Mouse (Mus musculus) cerebellum, postnatal 36 days (tissue): ENCODE measurements at regions not wholly inside any gene's neighbourhood (a gene's known extent, or its start where the extent isn't known, plus 50 kb on each side); places are given as distances from the start of the nearest gene placed in this dataset.

Experiments used
- DNase-seq, 2 experiments: peaks; one replicate each; pipeline ENCODE4 v3.0.0; 2021 to 2022; ENCODE audit warnings: mixed read lengths in 2 of 2

- DNase-seq: no peak
Observed at GRCm38 (mm10) chr15:62392839-62393238, 1452.1 kb downstream of the Gsdmc2 start.

GRCm38 (mm10) chr15:62392381-62392780 lies 1452.6 kb downstream of the Gsdmc2 start:
- DNase-seq: no peak

GRCm38 (mm10) chr15:62389431-62390105 lies 1455.4 kb downstream of the Gsdmc2 start:
- DNase-seq: no peak

GRCm38 (mm10) chr15:62382233-62382632 lies 1459.4 kb upstream of the A1bg start:
- DNase-seq: no peak

- no peak for DNase-seq
Observed at GRCm38 (mm10) chr15:62374641-62375040, 1451.8 kb upstream of the A1bg start.

GRCm38 (mm10) chr15:62361171-62361570 lies 1438.4 kb upstream of the A1bg start:
- no peak for DNase-seq

GRCm38 (mm10) chr15:62358338-62359239 lies 1435.8 kb upstream of the A1bg start:
- no peak for DNase-seq

- no peak for DNase-seq
Observed at GRCm38 (mm10) chr15:62353786-62354185, 1431.0 kb upstream of the A1bg start.

GRCm38 (mm10) chr15:62350862-62351757 lies 1428.3 kb upstream of the A1bg start:
- no peak for DNase-seq

GRCm38 (mm10) chr15:62349981-62350380 lies 1427.2 kb upstream of the A1bg start:
- DNase-seq: no peak

- no peak for DNase-seq
Observed at GRCm38 (mm10) chr15:62348956-62349355, 1426.1 kb upstream of the A1bg start.

GRCm38 (mm10) chr15:62347697-62348096 lies 1424.9 kb upstream of the A1bg start:
- DNase-seq: no peak

- no peak for DNase-seq
Observed at GRCm38 (mm10) chr15:62345893-62346292, 1423.1 kb upstream of the A1bg start.

- no peak for DNase-seq
Observed at GRCm38 (mm10) chr15:62336454-62337284, 1413.9 kb upstream of the A1bg start.

- DNase-seq: no peak
Observed at GRCm38 (mm10) chr15:62334256-62335009, 1411.6 kb upstream of the A1bg start.

- DNase-seq: no peak
Observed at GRCm38 (mm10) chr15:62332129-62332528, 1409.3 kb upstream of the A1bg start.

- no peak for DNase-seq
Observed at GRCm38 (mm10) chr15:62331138-62331800, 1408.5 kb upstream of the A1bg start.

- DNase-seq: no peak
Observed at GRCm38 (mm10) chr15:62328920-62329319, 1406.1 kb upstream of the A1bg start.

GRCm38 (mm10) chr15:62328305-62328881 lies 1405.6 kb upstream of the A1bg start:
- no peak for DNase-seq

- no peak for DNase-seq
Observed at GRCm38 (mm10) chr15:62327481-62327880, 1404.7 kb upstream of the A1bg start.
